Mouse (Mus musculus) c-Kit-positive CD71-positive TER-119-positive erythroid progenitor cells, embryonic 14.5 days (primary cell): ENCODE results near the gene S100b.

Source experiments
- DNase-seq: peaks from one replicate; pipeline ENCODE4 v3.0.0-alpha.2; 2013; ENCODE audit warnings: low spot score

The S100b gene

DNA sequence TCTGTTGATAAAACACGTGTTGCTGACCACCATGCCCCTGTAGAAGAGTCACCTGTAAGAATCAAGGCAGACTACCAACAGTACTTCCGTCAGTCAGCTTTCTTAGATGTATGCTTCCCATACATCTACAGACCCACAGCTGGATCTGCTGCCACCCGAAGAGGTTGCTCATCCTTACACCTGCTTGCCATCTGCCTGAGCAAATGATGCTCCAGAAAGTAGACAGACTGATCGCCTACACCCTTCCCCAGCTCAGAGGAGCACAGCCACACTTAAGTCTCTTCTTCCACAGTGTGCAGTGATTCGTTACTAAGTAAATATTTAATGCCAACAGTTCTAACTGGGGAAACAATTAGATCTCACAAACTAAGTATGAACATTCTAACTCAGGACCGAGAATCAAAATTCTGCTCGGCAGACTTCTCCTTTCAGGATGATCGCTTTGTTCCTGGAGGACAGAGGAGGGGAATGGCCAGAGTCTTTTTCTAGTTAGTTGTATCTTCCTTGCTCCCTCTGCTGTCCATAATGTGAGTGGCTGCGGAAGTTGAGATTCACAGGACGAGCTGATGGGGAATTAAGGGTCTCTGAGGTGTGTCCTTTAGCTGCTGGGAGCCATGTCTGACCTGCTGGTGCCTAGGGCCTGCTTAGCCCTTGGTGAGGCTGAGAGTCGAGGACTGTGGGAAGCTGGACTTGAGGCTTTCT lies 6.9 kb downstream of the S100b start:
- no peak for DNase-seq

- DNase-seq = no peak
Observed at GRCm38 (mm10) chr10:76261447-76261846, 7.8 kb downstream of the S100b start.

DNA sequence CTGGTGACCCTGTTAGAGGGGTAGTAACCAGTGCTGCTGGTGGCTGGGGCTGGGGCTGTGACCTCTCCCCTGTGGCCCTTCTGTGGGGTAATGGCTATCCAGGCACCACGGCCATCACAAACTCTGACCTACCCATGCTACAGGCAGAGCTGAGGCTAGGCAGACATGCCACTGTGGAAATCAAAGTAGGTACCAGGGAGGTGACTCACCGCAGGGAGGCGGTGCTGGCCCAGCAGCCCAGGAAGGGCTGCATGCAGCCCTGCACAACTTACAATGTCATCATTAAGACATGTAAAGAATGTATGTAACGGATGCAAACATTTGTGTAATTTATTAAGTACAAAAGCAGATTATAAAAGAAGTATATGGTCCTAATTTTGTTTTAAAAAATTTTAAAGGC lies 8.8 kb downstream of the S100b start:
- no peak for DNase-seq

- peak; percentile 3 for DNase-seq
Observed at GRCm38 (mm10) chr10:76271238-76271637, 17.6 kb downstream of the S100b start.

- no peak for DNase-seq
Observed at GRCm38 (mm10) chr10:76275256-76275655, 21.6 kb downstream of the S100b start.

DNA sequence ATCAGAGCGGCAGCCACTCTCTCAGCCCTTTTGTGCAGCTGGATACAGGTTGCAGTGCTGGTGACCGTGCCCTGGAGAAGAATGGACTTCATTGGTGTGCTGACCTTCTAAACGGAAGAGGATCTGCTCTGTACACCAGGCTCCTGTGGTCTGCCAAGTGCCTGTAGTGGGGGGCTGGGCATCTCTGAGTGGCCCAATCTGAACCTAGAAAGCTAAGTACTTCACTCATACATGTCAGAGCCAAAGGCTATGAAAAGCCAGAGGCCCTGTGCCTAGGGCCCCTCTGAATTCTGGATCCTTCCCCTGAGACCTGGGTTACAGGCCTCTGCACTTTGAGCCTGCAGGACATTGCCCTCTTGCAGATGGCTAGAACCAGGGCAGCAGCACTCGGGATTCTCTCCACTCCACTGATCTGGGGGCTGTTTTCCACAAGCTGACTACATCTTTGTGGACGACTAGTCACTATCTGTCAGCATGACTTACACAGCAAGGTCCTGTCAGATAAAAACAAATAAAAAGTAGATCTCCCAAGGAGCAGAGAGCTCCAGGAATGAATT lies 25.0 kb downstream of the S100b start:
- DNase-seq = no peak

GRCm38 (mm10) chr10:76288268-76288993 lies 34.8 kb downstream of the S100b start:
- DNase-seq = no peak

DNA sequence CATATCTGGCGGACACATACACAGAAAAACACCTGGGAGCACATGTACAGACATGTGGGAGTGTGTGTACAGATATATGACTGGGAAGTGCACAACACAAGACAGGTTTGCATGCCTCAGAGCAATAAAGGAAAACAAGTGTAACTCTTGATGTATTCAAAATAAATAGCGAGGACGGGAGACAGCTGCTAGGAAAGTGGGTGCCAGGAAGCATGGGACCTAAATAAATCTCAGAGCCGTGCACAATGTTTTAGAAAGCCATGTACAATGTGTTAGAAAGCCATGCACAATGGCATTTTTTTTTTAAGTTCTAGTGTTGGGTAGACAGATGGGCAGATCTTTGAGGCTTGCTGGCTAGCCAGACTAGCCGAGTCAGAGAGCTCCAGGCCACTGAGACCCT lies 35.4 kb downstream of the S100b start:
- DNase-seq = no peak

DNA sequence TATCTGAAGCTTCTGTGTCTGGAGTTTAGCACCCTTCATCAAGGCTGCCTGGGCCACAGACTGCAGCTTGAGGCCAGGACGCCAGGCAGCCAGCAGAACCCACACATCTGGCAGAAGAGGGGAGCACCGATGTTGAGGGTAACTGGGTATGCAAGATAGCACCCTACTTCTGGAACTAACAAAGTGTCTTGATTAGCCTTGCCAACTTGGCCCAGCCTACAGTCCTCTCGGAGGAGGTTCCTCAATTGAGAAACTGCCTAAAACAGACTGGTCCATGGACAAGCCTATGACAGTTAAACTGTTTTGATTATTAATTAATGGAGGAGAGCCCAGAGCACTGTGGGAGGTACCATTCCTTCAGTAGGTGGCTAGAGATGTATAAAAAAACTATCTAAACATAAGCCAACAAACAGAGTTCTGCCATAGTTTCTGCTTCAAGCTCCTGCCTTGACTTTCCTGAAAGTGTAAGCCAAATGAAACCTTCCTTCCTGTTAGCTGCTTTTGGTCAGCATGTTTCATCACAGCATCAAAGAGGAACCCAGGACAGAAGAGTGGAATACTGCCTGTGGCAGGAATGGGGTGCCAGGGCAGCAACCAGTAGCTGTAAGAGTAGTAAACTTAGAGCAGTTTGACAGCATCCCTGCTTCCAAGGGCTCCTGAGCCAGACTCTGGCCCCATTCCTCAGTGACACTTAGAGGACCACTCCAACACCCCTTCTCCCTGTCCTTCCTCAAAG lies 36.5 kb downstream of the S100b start:
- DNase-seq = no peak

- no peak for DNase-seq
Observed at GRCm38 (mm10) chr10:76293222-76293621, 39.6 kb downstream of the S100b start.

DNA sequence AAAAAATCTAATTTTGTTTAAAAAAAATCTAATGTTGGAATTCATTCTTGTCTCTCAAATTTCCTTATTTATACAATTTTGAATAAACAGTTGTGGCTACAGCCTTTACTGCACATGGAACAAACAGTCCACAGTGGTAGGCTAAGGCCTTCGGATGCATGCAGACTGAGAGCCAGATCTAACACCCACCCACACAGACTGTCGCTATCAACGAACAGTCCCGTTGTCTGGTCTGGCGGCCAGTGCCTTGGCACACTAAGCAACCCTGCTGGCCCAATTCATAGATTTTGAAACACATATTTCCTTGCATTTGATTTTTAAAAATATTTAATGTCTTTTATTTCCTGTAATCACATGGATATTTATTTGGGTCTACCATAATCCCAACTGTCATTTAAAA lies 46.5 kb downstream of the S100b start:
- no peak for DNase-seq

GRCm38 (mm10) chr10:76306738-76307137 lies 53.1 kb downstream of the S100b start:
- DNase-seq = no peak
